18 mouse cellular contexts compared by ENCODE assay signal in genomic region chr6:60724110-60724829, GRCm38 (mm10).
DNase-seq lines count a peak whose midpoint lies in the region; ATAC-seq and TF ChIP-seq lines count a peak whose summit lies in the region.
"Had no signal": no experiment of that assay in that cellular context is flagged by ENCODE, and none has a peak within 500 bp of the region (broad histone marks: within the 10 kb centered on the region; RNA-seq: fewer than 3 reads in every experiment).

No protein-coding gene starts in this region.

- no peaks in the 10 kb centered on the region for H3K9me3 ChIP-seq in forebrain, embryonic 16.5 days (ENCODE audit: control insufficient read depth, low read length)
- H3K9me3 ChIP-seq in forebrain, embryonic 11.5 days (ENCODE audit: control insufficient read depth, low read length): no peaks in the 10 kb centered on the region
- H3K9me3 ChIP-seq in hindbrain, postnatal 0 days (ENCODE audit: low read length): no peaks in the 10 kb centered on the region
- no peaks in the 10 kb centered on the region for H3K9me3 ChIP-seq in hindbrain, embryonic 13.5 days
- H3K9me3 ChIP-seq: embryonic facial prominence, embryonic 10.5 days; heart, embryonic 15.5 days had no signal

- H3K27ac ChIP-seq in forebrain, embryonic 16.5 days (ENCODE audit: low read length): no peak overlapping the region
- H3K27ac ChIP-seq in forebrain, embryonic 11.5 days (ENCODE audit: low read depth, low read length): no peak overlapping the region
- no peak overlapping the region for H3K27ac ChIP-seq in hindbrain, postnatal 0 days
- no peak overlapping the region for H3K27ac ChIP-seq in hindbrain, embryonic 13.5 days
- H3K27ac ChIP-seq: embryonic facial prominence, embryonic 10.5 days; heart, adult 2 months; heart, embryonic 15.5 days had no signal

- H3K9ac ChIP-seq in forebrain, embryonic 16.5 days (replicated peaks; ENCODE audit: low read depth, low read length): no peak overlapping the region
- H3K9ac ChIP-seq in forebrain, embryonic 11.5 days (ENCODE audit: low read length): no peak overlapping the region
- no peak overlapping the region for H3K9ac ChIP-seq in hindbrain, postnatal 0 days (replicated peaks; ENCODE audit: low read length)
- H3K9ac ChIP-seq in hindbrain, embryonic 13.5 days: no peak overlapping the region
- H3K9ac ChIP-seq: forebrain, postnatal 0 days; heart, embryonic 15.5 days had no signal

- no peaks in the 10 kb centered on the region for H3K4me1 ChIP-seq in forebrain, embryonic 16.5 days (replicated peaks; ENCODE audit: control insufficient read depth, insufficient read depth, low read length)
- H3K4me1 ChIP-seq in forebrain, embryonic 11.5 days (replicated peaks; ENCODE audit: control insufficient read depth, insufficient read depth, low read length): no peaks in the 10 kb centered on the region
- H3K4me1 ChIP-seq in hindbrain, postnatal 0 days (ENCODE audit: insufficient read depth, low read length): peaks cover 4% of the 10 kb centered on the region; the same call in 1 of the 2 replicates
- no peaks in the 10 kb centered on the region for H3K4me1 ChIP-seq in hindbrain, embryonic 13.5 days (replicated peaks)
- H3K4me1 ChIP-seq: embryonic facial prominence, embryonic 10.5 days; heart, embryonic 15.5 days had no signal

- DNase-seq in forebrain, embryonic 11.5 days (ENCODE audit: low spot score): no peak
- peak; percentile 73 for DNase-seq in hindbrain, postnatal 0 days (ENCODE audit: low spot score)
- DNase-seq in lung, postnatal 10 days: peak; percentile 16
- no peak for DNase-seq in lung, postnatal 25 days (ENCODE audit: low spot score)
- no peak for DNase-seq in urinary bladder, postnatal 14 days (ENCODE audit: low spot score)
- DNase-seq: adrenal gland, adult 2 months; adrenal gland, postnatal 25 days; cerebellum, adult 2 months; forebrain, postnatal 0 days; gastrocnemius, postnatal 14 days; heart, adult 2 months; heart, postnatal 14 days; kidney, adult 11 months had no signal

- TF ChIP-seq CTCF in hindbrain, postnatal 0 days (IDR thresholded peaks at IDR 0.05; ENCODE audit: low read depth): no peak

- H3K4me2 ChIP-seq in forebrain, embryonic 16.5 days (ENCODE audit: low read length): no peak overlapping the region
- no peak overlapping the region for H3K4me2 ChIP-seq in forebrain, embryonic 11.5 days (ENCODE audit: low read depth, low read length, severe bottlenecking)
- no peak overlapping the region for H3K4me2 ChIP-seq in hindbrain, postnatal 0 days (ENCODE audit: low read depth, low read length)
- H3K4me2 ChIP-seq in hindbrain, embryonic 13.5 days: no peak overlapping the region
- H3K4me2 ChIP-seq: heart, embryonic 11.5 days; heart, embryonic 15.5 days had no signal

- 0 out of 2 replicates have a peak, but pooled peaks have one; percentile 15 for ATAC-seq in forebrain, embryonic 16.5 days
- no peak for ATAC-seq in forebrain, embryonic 11.5 days (replicated peaks; ENCODE audit: low FRiP score)
- ATAC-seq in hindbrain, postnatal 0 days: peak; percentile 81
- no peak for ATAC-seq in hindbrain, embryonic 13.5 days (ENCODE audit: low FRiP score)
- ATAC-seq: forebrain, postnatal 0 days had no signal

- H3K27me3 ChIP-seq in forebrain, embryonic 16.5 days (replicated peaks; ENCODE audit: control insufficient read depth, insufficient read depth, low read length): no peaks in the 10 kb centered on the region
- no peaks in the 10 kb centered on the region for H3K27me3 ChIP-seq in forebrain, embryonic 11.5 days (ENCODE audit: control insufficient read depth, insufficient read depth, low read length)
- no peaks in the 10 kb centered on the region for H3K27me3 ChIP-seq in hindbrain, postnatal 0 days (ENCODE audit: insufficient read depth, low read length)
- no peaks in the 10 kb centered on the region for H3K27me3 ChIP-seq in hindbrain, embryonic 13.5 days
- H3K27me3 ChIP-seq: heart, embryonic 15.5 days had no signal

- H3K4me3 ChIP-seq in forebrain, embryonic 16.5 days (replicated peaks; ENCODE audit: low read length): no peak overlapping the region
- no peak overlapping the region for H3K4me3 ChIP-seq in forebrain, embryonic 11.5 days (ENCODE audit: low read depth, low read length)
- no peak overlapping the region for H3K4me3 ChIP-seq in hindbrain, postnatal 0 days (ENCODE audit: low read length)
- no peak overlapping the region for H3K4me3 ChIP-seq in hindbrain, embryonic 13.5 days
- H3K4me3 ChIP-seq: embryonic facial prominence, embryonic 10.5 days; heart, adult 2 months; heart, embryonic 15.5 days had no signal

- 66% methylated on average over 2 of the region's 2 CpGs for WGBS in forebrain, embryonic 16.5 days
- 87% methylated on average over 2 of the region's 2 CpGs for WGBS in forebrain, embryonic 11.5 days
- WGBS in hindbrain, postnatal 0 days: 48% methylated on average over 2 of the region's 2 CpGs
- WGBS in hindbrain, embryonic 13.5 days: 71% methylated on average over 2 of the region's 2 CpGs

- H3K36me3 ChIP-seq in forebrain, embryonic 16.5 days (ENCODE audit: control insufficient read depth, insufficient read depth): no peaks in the 10 kb centered on the region
- H3K36me3 ChIP-seq in forebrain, embryonic 11.5 days (ENCODE audit: control insufficient read depth, insufficient read depth, low read length): no peaks in the 10 kb centered on the region
- H3K36me3 ChIP-seq in hindbrain, postnatal 0 days (ENCODE audit: insufficient read depth, low read length): no peaks in the 10 kb centered on the region
- no peaks in the 10 kb centered on the region for H3K36me3 ChIP-seq in hindbrain, embryonic 13.5 days
- H3K36me3 ChIP-seq: embryonic facial prominence, embryonic 10.5 days; heart, embryonic 15.5 days had no signal

Comparison
In these comparisons a context has a peak if more than half of its experiments do, and no peak if none do; other contexts are left out.
1. ATAC-seq: peak in forebrain, embryonic 16.5 days (single experiment) and hindbrain, postnatal 0 days (single experiment); none in forebrain, embryonic 11.5 days (single experiment) and hindbrain, embryonic 13.5 days (single experiment).
2. DNase-seq: peak in hindbrain, postnatal 0 days (single experiment) and lung, postnatal 10 days (single experiment); none in forebrain, embryonic 11.5 days (single experiment), lung, postnatal 25 days (single experiment) and urinary bladder, postnatal 14 days (single experiment).